19 mouse cellular contexts compared by ENCODE assay signal in genomic region chr15:96587998-96588397, GRCm38 (mm10).
"Had no signal": no experiment of that assay in that cellular context is flagged by ENCODE, and none has a peak within 500 bp of the region (broad histone marks: within the 10 kb centered on the region; RNA-seq: fewer than 3 reads in every experiment).

No protein-coding gene starts in this region.

- H3K9me3 ChIP-seq: lung, embryonic 15.5 days; midbrain, embryonic 12.5 days; neural tube, embryonic 13.5 days; neural tube, embryonic 15.5 days had no signal

- H3K4me1 ChIP-seq: lung, embryonic 15.5 days had no signal

- H3K27ac ChIP-seq: lung, embryonic 15.5 days; midbrain, embryonic 10.5 days; neural tube, embryonic 13.5 days; neural tube, embryonic 15.5 days had no signal

- H3K9ac ChIP-seq: lung, embryonic 15.5 days; midbrain, embryonic 12.5 days; neural tube, embryonic 13.5 days; neural tube, embryonic 15.5 days had no signal

- H3K4me3 ChIP-seq: lung, embryonic 15.5 days; midbrain, embryonic 10.5 days; midbrain, embryonic 12.5 days; myocyte; neural tube, embryonic 13.5 days; neural tube, embryonic 15.5 days had no signal

- H3K4me2 ChIP-seq: lung, embryonic 15.5 days; midbrain, embryonic 12.5 days; neural tube, embryonic 13.5 days; neural tube, embryonic 15.5 days had no signal

- H3K27me3 ChIP-seq: lung, embryonic 15.5 days; midbrain, embryonic 12.5 days; neural tube, embryonic 13.5 days; neural tube, embryonic 15.5 days had no signal

- DNase-seq: lung, adult 2 months; lung, postnatal 4 days; midbrain, embryonic 14.5 days; retina, postnatal 1 day; right cerebral cortex, adult 18-20 months; right cerebral cortex, postnatal 25 days; right cerebral cortex, postnatal 4 days; spleen, adult 18-20 months; thymus, adult 2 months; thymus, postnatal 25 days; thymus, postnatal 4 days had no signal

- ATAC-seq: lung, postnatal 0 days; midbrain, embryonic 16.5 days had no signal
